Mouse (Mus musculus): Measurements from ENCODE around the gene Nek1. TPM values are rescaled to one million over a fixed set of nuclear protein-coding genes. Genes with fewer than 3 reads are reported as not detected.
A peak's percentile ranks its signal among the peaks of the same experiment; 100 is the strongest.

The Nek1 gene
- polyA plus RNA-seq, 1 experiment from 2014 or later, result 12.6 TPM

- no peak overlapping the region for H3K9ac ChIP-seq (ENCODE audit: low read length)
- no peaks in the 10 kb centered on the region for H3K36me3 ChIP-seq (ENCODE audit: control insufficient read depth, insufficient read depth, low read length)
- H3K27me3 ChIP-seq (ENCODE audit: control insufficient read depth, insufficient read depth, low read length), result no peaks in the 10 kb centered on the region
- whole genome bisulfite sequencing, result 84% methylated on average over 7 of the region's 7 CpGs
- H3K4me3 ChIP-seq (ENCODE audit: control insufficient read depth in 1 of 2, insufficient read depth in 1 of 2, low read depth in 1 of 2, low read length in 2 of 2), result no peak overlapping the region
- no peaks in the 10 kb centered on the region for H3K9me3 ChIP-seq (ENCODE audit: control insufficient read depth, low read length)
- H3K4me2 ChIP-seq (ENCODE audit: low read length), result no peak overlapping the region
- no peak for ATAC-seq (ENCODE audit: insufficient number of reproducible peaks, insufficient read depth, low FRiP score, low read depth)
- no peak overlapping the region for H3K27ac ChIP-seq (replicated peaks in 1 of 2; ENCODE audit: control insufficient read depth in 1 of 2, insufficient read depth in 1 of 2, low read depth in 2 of 2, low read length in 2 of 2)
- peaks cover 0 to 14% of the 10 kb centered on the region in 2 experiments; a peak in 2 of 4 replicates for H3K4me1 ChIP-seq (ENCODE audit: control insufficient read depth in 2 of 2, insufficient read depth in 2 of 2, low read length in 2 of 2)
Observed at GRCm38 (mm10) chr8:60956847-60957246, 36.1 kb upstream of the Nek1 start.

GRCm38 (mm10) chr8:60962763-60963162 lies 30.2 kb upstream of the Nek1 start:
- Histone ChIP-seq H3K9ac (ENCODE audit: low read length) (no peak overlapping the region), H3K4me3 (ENCODE audit: control insufficient read depth in 1 of 2, insufficient read depth in 1 of 2, low read depth in 1 of 2, low read length in 2 of 2) (no peak overlapping the region), H3K4me2 (ENCODE audit: low read length) (no peak overlapping the region), H3K27ac (replicated peaks in 1 of 2; ENCODE audit: control insufficient read depth in 1 of 2, insufficient read depth in 1 of 2, low read depth in 2 of 2, low read length in 2 of 2) (no peak overlapping the region), H3K36me3 (ENCODE audit: control insufficient read depth, insufficient read depth, low read length) (no peaks in the 10 kb centered on the region), H3K27me3 (ENCODE audit: control insufficient read depth, insufficient read depth, low read length) (no peaks in the 10 kb centered on the region), H3K4me1 (ENCODE audit: control insufficient read depth in 2 of 2, insufficient read depth in 2 of 2, low read length in 2 of 2) (peaks cover 3 to 18% of the 10 kb centered on the region in 2 experiments), H3K9me3 (ENCODE audit: control insufficient read depth, low read length) (no peaks in the 10 kb centered on the region)
- ATAC-seq (ENCODE audit: insufficient number of reproducible peaks, insufficient read depth, low FRiP score, low read depth), result no peak
- 90% methylated on average over 3 of the region's 3 CpGs for WGBS

GRCm38 (mm10) chr8:60963931-60964330 lies 29.1 kb upstream of the Nek1 start:
- peaks cover 3 to 19% of the 10 kb centered on the region in 2 experiments for H3K4me1 ChIP-seq (ENCODE audit: control insufficient read depth in 2 of 2, insufficient read depth in 2 of 2, low read length in 2 of 2)
- H3K9ac ChIP-seq (ENCODE audit: low read length), result no peak overlapping the region
- no peak overlapping the region for H3K4me2 ChIP-seq (ENCODE audit: low read length)
- no peaks in the 10 kb centered on the region for H3K36me3 ChIP-seq (ENCODE audit: control insufficient read depth, insufficient read depth, low read length)
- H3K27me3 ChIP-seq (ENCODE audit: control insufficient read depth, insufficient read depth, low read length), result no peaks in the 10 kb centered on the region
- H3K4me3 ChIP-seq (ENCODE audit: control insufficient read depth in 1 of 2, insufficient read depth in 1 of 2, low read depth in 1 of 2, low read length in 2 of 2), result no peak overlapping the region
- H3K27ac ChIP-seq (replicated peaks in 1 of 2; ENCODE audit: control insufficient read depth in 1 of 2, insufficient read depth in 1 of 2, low read depth in 2 of 2, low read length in 2 of 2), result no peak overlapping the region
- H3K9me3 ChIP-seq (ENCODE audit: control insufficient read depth, low read length), result no peaks in the 10 kb centered on the region
- ATAC-seq (ENCODE audit: insufficient number of reproducible peaks, insufficient read depth, low FRiP score, low read depth), result no peak
- WGBS, result 53% methylated on average over 2 of the region's 2 CpGs

GRCm38 (mm10) chr8:60964518-60964917 lies 28.5 kb upstream of the Nek1 start:
- Histone ChIP-seq H3K4me1 (ENCODE audit: control insufficient read depth in 2 of 2, insufficient read depth in 2 of 2, low read length in 2 of 2) (peaks cover 3 to 24% of the 10 kb centered on the region in 2 experiments), H3K27me3 (ENCODE audit: control insufficient read depth, insufficient read depth, low read length) (no peaks in the 10 kb centered on the region), H3K4me3 (ENCODE audit: control insufficient read depth in 1 of 2, insufficient read depth in 1 of 2, low read depth in 1 of 2, low read length in 2 of 2) (no peak overlapping the region), H3K27ac (replicated peaks in 1 of 2; ENCODE audit: control insufficient read depth in 1 of 2, insufficient read depth in 1 of 2, low read depth in 2 of 2, low read length in 2 of 2) (no peak overlapping the region), H3K36me3 (ENCODE audit: control insufficient read depth, insufficient read depth, low read length) (no peaks in the 10 kb centered on the region), H3K9ac (ENCODE audit: low read length) (no peak overlapping the region), H3K4me2 (ENCODE audit: low read length) (no peak overlapping the region), H3K9me3 (ENCODE audit: control insufficient read depth, low read length) (no peaks in the 10 kb centered on the region)
- WGBS, result 68% methylated on average over 4 of the region's 4 CpGs
- ATAC-seq (ENCODE audit: insufficient number of reproducible peaks, insufficient read depth, low FRiP score, low read depth), result no peak

GRCm38 (mm10) chr8:60965306-60965705 lies 27.7 kb upstream of the Nek1 start:
- Histone ChIP-seq H3K36me3 (ENCODE audit: control insufficient read depth, insufficient read depth, low read length) (no peaks in the 10 kb centered on the region), H3K4me2 (ENCODE audit: low read length) (peak overlapping the region; percentile 24), H3K27me3 (ENCODE audit: control insufficient read depth, insufficient read depth, low read length) (no peaks in the 10 kb centered on the region), H3K4me1 (ENCODE audit: control insufficient read depth in 2 of 2, insufficient read depth in 2 of 2, low read length in 2 of 2) (peaks cover 3 to 24% of the 10 kb centered on the region in 2 experiments), H3K27ac (replicated peaks in 1 of 2; ENCODE audit: control insufficient read depth in 1 of 2, insufficient read depth in 1 of 2, low read depth in 2 of 2, low read length in 2 of 2) (peak overlapping the region in 1 of 2 experiments; percentile 20; a peak in 1 of 4 replicates), H3K9ac (ENCODE audit: low read length) (no peak overlapping the region), H3K4me3 (ENCODE audit: control insufficient read depth in 1 of 2, insufficient read depth in 1 of 2, low read depth in 1 of 2, low read length in 2 of 2) (no peak overlapping the region), H3K9me3 (ENCODE audit: control insufficient read depth, low read length) (no peaks in the 10 kb centered on the region)
- 33% methylated on average over 6 of the region's 6 CpGs for WGBS
- no peak for ATAC-seq (ENCODE audit: insufficient number of reproducible peaks, insufficient read depth, low FRiP score, low read depth)

GRCm38 (mm10) chr8:60965741-60966140 lies 27.3 kb upstream of the Nek1 start:
- H3K4me2 ChIP-seq (ENCODE audit: low read length), result 0 out of 2 replicates have a peak overlapping the region, but pooled peaks have one; percentile 24
- H3K4me3 ChIP-seq (ENCODE audit: control insufficient read depth in 1 of 2, insufficient read depth in 1 of 2, low read depth in 1 of 2, low read length in 2 of 2), result no peak overlapping the region
- WGBS, result 36% methylated on average over 3 of the region's 3 CpGs
- ATAC-seq (ENCODE audit: insufficient number of reproducible peaks, insufficient read depth, low FRiP score, low read depth), result no peak
- peaks cover 3 to 24% of the 10 kb centered on the region in 2 experiments for H3K4me1 ChIP-seq (ENCODE audit: control insufficient read depth in 2 of 2, insufficient read depth in 2 of 2, low read length in 2 of 2)
- H3K27ac ChIP-seq (replicated peaks in 1 of 2; ENCODE audit: control insufficient read depth in 1 of 2, insufficient read depth in 1 of 2, low read depth in 2 of 2, low read length in 2 of 2), result no peak overlapping the region
- no peaks in the 10 kb centered on the region for H3K27me3 ChIP-seq (ENCODE audit: control insufficient read depth, insufficient read depth, low read length)
- H3K9me3 ChIP-seq (ENCODE audit: control insufficient read depth, low read length), result no peaks in the 10 kb centered on the region
- H3K36me3 ChIP-seq (ENCODE audit: control insufficient read depth, insufficient read depth, low read length), result no peaks in the 10 kb centered on the region
- H3K9ac ChIP-seq (ENCODE audit: low read length), result no peak overlapping the region

GRCm38 (mm10) chr8:60969091-60969490 lies 23.9 kb upstream of the Nek1 start:
- Histone ChIP-seq H3K27me3 (ENCODE audit: control insufficient read depth, insufficient read depth, low read length) (no peaks in the 10 kb centered on the region), H3K9me3 (ENCODE audit: control insufficient read depth, low read length) (no peaks in the 10 kb centered on the region), H3K4me2 (ENCODE audit: low read length) (no peak overlapping the region), H3K27ac (replicated peaks in 1 of 2; ENCODE audit: control insufficient read depth in 1 of 2, insufficient read depth in 1 of 2, low read depth in 2 of 2, low read length in 2 of 2) (no peak overlapping the region), H3K4me3 (ENCODE audit: control insufficient read depth in 1 of 2, insufficient read depth in 1 of 2, low read depth in 1 of 2, low read length in 2 of 2) (no peak overlapping the region), H3K4me1 (ENCODE audit: control insufficient read depth in 2 of 2, insufficient read depth in 2 of 2, low read length in 2 of 2) (peaks cover 5 to 34% of the 10 kb centered on the region in 2 experiments), H3K9ac (ENCODE audit: low read length) (no peak overlapping the region), H3K36me3 (ENCODE audit: control insufficient read depth, insufficient read depth, low read length) (no peaks in the 10 kb centered on the region)
- WGBS, result 48% methylated on average over 2 of the region's 2 CpGs
- ATAC-seq (ENCODE audit: insufficient number of reproducible peaks, insufficient read depth, low FRiP score, low read depth), result no peak

GRCm38 (mm10) chr8:60971808-60972207 lies 21.2 kb upstream of the Nek1 start:
- WGBS, result 43% methylated on average over 4 of the region's 4 CpGs
- ATAC-seq (ENCODE audit: insufficient number of reproducible peaks, insufficient read depth, low FRiP score, low read depth), result no peak
- Histone ChIP-seq H3K4me3 (ENCODE audit: control insufficient read depth in 1 of 2, insufficient read depth in 1 of 2, low read depth in 1 of 2, low read length in 2 of 2) (no peak overlapping the region), H3K9ac (ENCODE audit: low read length) (no peak overlapping the region), H3K4me2 (ENCODE audit: low read length) (peak overlapping the region; percentile 21; the same call in 1 of the 2 replicates), H3K27ac (replicated peaks in 1 of 2; ENCODE audit: control insufficient read depth in 1 of 2, insufficient read depth in 1 of 2, low read depth in 2 of 2, low read length in 2 of 2) (no peak overlapping the region), H3K9me3 (ENCODE audit: control insufficient read depth, low read length) (no peaks in the 10 kb centered on the region), H3K4me1 (ENCODE audit: control insufficient read depth in 2 of 2, insufficient read depth in 2 of 2, low read length in 2 of 2) (peaks cover 2 to 22% of the 10 kb centered on the region in 2 experiments), H3K27me3 (ENCODE audit: control insufficient read depth, insufficient read depth, low read length) (no peaks in the 10 kb centered on the region), H3K36me3 (ENCODE audit: control insufficient read depth, insufficient read depth, low read length) (no peaks in the 10 kb centered on the region)
